Mouse (Mus musculus): Measurements from ENCODE around the gene Cbx7.

GRCm38 (mm10) chr15:79916150-79916549, 54.8 kb downstream of the Cbx7 start:
- TF ChIP-seq HCFC1 (IDR thresholded peaks at IDR 0.05; ENCODE audit: borderline replicate concordance, insufficient read depth, low read length): no peak
- no peak for TF ChIP-seq ZC3H11A (IDR thresholded peaks at IDR 0.05; ENCODE audit: borderline replicate concordance, low read depth, low read length)
- no peak for TF ChIP-seq ZNF384 (IDR thresholded peaks at IDR 0.05; ENCODE audit: low read depth, low read length)
- no peak for TF ChIP-seq CHD2 (IDR thresholded peaks at IDR 0.05; ENCODE audit: low read depth, low read length)
